Mouse (Mus musculus) ES-E14 (cell line): ENCODE measurements around the gene Pomt2.

Experiments used
- CHD2 ChIP-seq: IDR thresholded peaks from 2 replicates; pipeline ENCODE4 v1.6.1; 2014; ENCODE audit warnings: mild to moderate bottlenecking, low read depth, low read length, inconsistent platforms
- ZNF384 ChIP-seq: IDR thresholded peaks from 2 replicates; pipeline ENCODE4 v1.6.1; 2012; ENCODE audit warnings: low read depth, low read length, inconsistent platforms

DNA sequence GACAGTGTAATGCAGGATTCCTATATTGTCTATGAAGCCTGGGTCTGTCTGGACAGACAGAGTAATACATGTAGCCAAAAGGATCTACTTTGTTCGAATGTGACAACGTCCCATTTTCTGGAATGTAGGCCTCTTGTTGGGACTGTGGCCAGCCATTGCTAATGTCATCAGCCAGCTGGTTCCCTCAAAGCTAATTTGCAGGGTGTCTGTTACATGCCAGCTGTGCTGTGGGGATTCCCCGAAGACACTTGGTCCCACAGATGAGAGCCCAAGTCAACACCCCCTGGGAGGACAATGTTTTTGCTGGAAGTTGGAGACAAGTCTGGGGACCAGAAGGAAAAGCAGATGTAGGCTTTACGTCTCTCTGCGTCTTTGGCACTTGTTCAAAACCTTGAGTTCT is 81.3 kb downstream of the Pomt2 start:
- TF ChIP-seq ZNF384 (no peak), CHD2 (no peak)
